Mouse (Mus musculus): ENCODE measurements at regions not wholly inside any gene's neighbourhood (a gene's known extent, or its start where the extent isn't known, plus 50 kb on each side); places are given as distances from the start of the nearest gene placed in this dataset.

DNA sequence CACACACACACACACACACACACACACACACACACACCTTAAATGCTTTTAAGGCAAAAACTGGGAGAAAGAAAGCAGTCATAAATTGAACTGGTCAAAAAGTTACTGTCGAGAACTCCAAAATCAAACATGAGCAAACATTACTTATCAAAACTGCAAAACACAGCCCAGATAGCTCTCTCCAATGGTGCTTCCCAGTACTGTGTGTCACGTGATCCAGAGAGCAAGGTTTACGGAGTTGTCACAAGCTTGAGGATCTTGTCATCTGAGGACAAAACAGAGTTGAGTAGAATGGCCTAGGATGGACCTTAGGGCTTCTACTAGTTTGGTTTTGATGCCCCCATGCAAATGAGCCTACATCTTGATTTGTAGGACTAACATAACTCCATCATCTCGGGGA lies 102.3 kb upstream of the Bcl6 start:
- TF ChIP-seq CTCF (IDR thresholded peaks at IDR 0.05; ENCODE audit: low read depth) (no peak), EP300 (IDR thresholded peaks at IDR 0.05; ENCODE audit: low read depth) (no peak)

Data from liver, embryonic 14.5 days (tissue).